Mouse (Mus musculus) neural tube, embryonic 15.5 days (tissue): ENCODE measurements around the gene Msi2. TPM values are rescaled to one million over a fixed set of nuclear protein-coding genes. Genes with fewer than 3 reads are reported as not detected.
A peak's percentile ranks its signal among the peaks of the same experiment; 100 is the strongest.

Experiments used
- ATAC-seq: fragments of 200-750 bp; cut with Nextera tagmentation; 2 replicates; pipeline ENCODE4 v1.8.0; 2017; ENCODE audit warnings: mild to moderate bottlenecking, moderate TSS enrichment, moderate library complexity; ENCODE audit not compliant: low FRiP score
- H3K27ac ChIP-seq: fragments of 300-500 bp; sonication (generic); replicated peaks from 2 replicates; pipeline ENCODE4 v1.5.1; 2015; ENCODE audit warnings: mild to moderate bottlenecking, inconsistent platforms
- H3K27me3 ChIP-seq: fragments of 300-500 bp; sonication (generic); replicated peaks from 2 replicates; pipeline ENCODE4 v1.6.1; 2015; ENCODE audit warnings: inconsistent platforms
- H3K36me3 ChIP-seq: fragments of 300-500 bp; sonication (generic); 2 replicates; pipeline ENCODE4 v1.6.1; 2015; ENCODE audit warnings: inconsistent platforms
- H3K4me1 ChIP-seq: fragments of 300-500 bp; sonication (generic); 2 replicates; pipeline ENCODE4 v1.6.1; 2015; ENCODE audit warnings: inconsistent platforms
- H3K4me2 ChIP-seq: fragments of 300-500 bp; sonication (generic); 2 replicates; pipeline ENCODE4 v1.6.1; 2015; ENCODE audit warnings: inconsistent platforms, mild to moderate bottlenecking, moderate library complexity
- H3K4me3 ChIP-seq: fragments of 300-500 bp; sonication (generic); replicated peaks from 2 replicates; pipeline ENCODE4 v1.5.1; 2015; ENCODE audit warnings: mild to moderate bottlenecking, inconsistent platforms
- H3K9ac ChIP-seq: fragments of 300-500 bp; sonication (generic); replicated peaks from 2 replicates; pipeline ENCODE4 v1.6.1; 2015; ENCODE audit warnings: mild to moderate bottlenecking, inconsistent platforms
- H3K9me3 ChIP-seq: fragments of 300-500 bp; sonication (generic); replicated peaks from 2 replicates; pipeline ENCODE4 v1.6.1; 2016; ENCODE audit warnings: inconsistent platforms
- WGBS: fragments of 180-500 bp; shearing (Covaris S2); methylation state at CpG from one replicate; pipeline ENCODE4 v1.1.7; 2015; ENCODE audit warnings: mixed read lengths; 5-methylcytosine and 5-hydroxymethylcytosine counted together
- polyA plus RNA-seq: library from polyadenylated mRNA; unstranded; fragments of >200 nt; fragmentation: Nextera tagmentation; extraction: Ambion mirVana; gene quantifications from 2 replicates; pipeline ENCODE4 v1.2.1, GENCODE M21; 2015

The Msi2 gene
- polyA plus RNA-seq, 1 experiment from 2014 or later = 20.7 TPM

- Histone ChIP-seq H3K4me1 (peaks cover 57% of the 10 kb centered on the region), H3K4me2 (no peak overlapping the region), H3K4me3 (no peak overlapping the region), H3K36me3 (no peaks in the 10 kb centered on the region), H3K9ac (no peak overlapping the region), H3K27me3 (no peaks in the 10 kb centered on the region), H3K9me3 (no peaks in the 10 kb centered on the region), H3K27ac (no peak overlapping the region; the same call in 1 of the 2 replicates)
- 87% methylated on average over 8 of the region's 8 CpGs for WGBS
- ATAC-seq = no peak
Measured at GRCm38 (mm10) chr11:88430292-88430691, 288.0 kb downstream of the Msi2 start.

GRCm38 (mm10) chr11:88429680-88430079 lies 288.6 kb downstream of the Msi2 start:
- no peaks in the 10 kb centered on the region for H3K36me3 ChIP-seq
- H3K4me2 ChIP-seq = no peak overlapping the region
- H3K9ac ChIP-seq = no peak overlapping the region
- H3K4me1 ChIP-seq = peaks cover 63% of the 10 kb centered on the region
- no peak for ATAC-seq
- H3K27me3 ChIP-seq = no peaks in the 10 kb centered on the region
- no peak overlapping the region for H3K27ac ChIP-seq
- H3K9me3 ChIP-seq = no peaks in the 10 kb centered on the region
- WGBS = 92% methylated on average over 6 of the region's 6 CpGs
- no peak overlapping the region for H3K4me3 ChIP-seq

GRCm38 (mm10) chr11:88425631-88426101 lies 292.6 kb downstream of the Msi2 start:
- H3K4me3 ChIP-seq = no peak overlapping the region
- H3K4me1 ChIP-seq = peaks cover 84% of the 10 kb centered on the region
- no peak overlapping the region for H3K9ac ChIP-seq
- no peaks in the 10 kb centered on the region for H3K27me3 ChIP-seq
- no peak overlapping the region for H3K27ac ChIP-seq
- no peak for ATAC-seq
- no peaks in the 10 kb centered on the region for H3K36me3 ChIP-seq
- no peak overlapping the region for H3K4me2 ChIP-seq
- WGBS = 43% methylated on average over 9 of the region's 9 CpGs
- H3K9me3 ChIP-seq = no peaks in the 10 kb centered on the region

- Histone ChIP-seq H3K27me3 (no peaks in the 10 kb centered on the region), H3K4me2 (no peak overlapping the region), H3K27ac (peak overlapping the region; percentile 29), H3K4me3 (no peak overlapping the region), H3K9me3 (no peaks in the 10 kb centered on the region), H3K36me3 (no peaks in the 10 kb centered on the region), H3K9ac (no peak overlapping the region), H3K4me1 (peaks cover 81% of the 10 kb centered on the region)
- ATAC-seq = no peak
- WGBS = 20% methylated on average over 20 of the region's 20 CpGs
Measured at GRCm38 (mm10) chr11:88424034-88424767, 294.1 kb downstream of the Msi2 start.

GRCm38 (mm10) chr11:88421057-88421578 lies 297.2 kb downstream of the Msi2 start:
- H3K27me3 ChIP-seq = no peaks in the 10 kb centered on the region
- WGBS = 31% methylated on average over 9 of the region's 9 CpGs
- H3K27ac ChIP-seq = peak overlapping the region; percentile 72
- no peak overlapping the region for H3K4me3 ChIP-seq
- ATAC-seq = 0 out of 2 replicates have a peak, but pooled peaks have one; percentile 19
- H3K4me1 ChIP-seq = peaks cover 63% of the 10 kb centered on the region
- no peaks in the 10 kb centered on the region for H3K9me3 ChIP-seq
- no peaks in the 10 kb centered on the region for H3K36me3 ChIP-seq
- H3K9ac ChIP-seq = no peak overlapping the region
- no peak overlapping the region for H3K4me2 ChIP-seq

- H3K9me3 ChIP-seq = no peaks in the 10 kb centered on the region
- H3K9ac ChIP-seq = no peak overlapping the region
- no peak overlapping the region for H3K4me3 ChIP-seq
- H3K27ac ChIP-seq = no peak overlapping the region
- H3K27me3 ChIP-seq = no peaks in the 10 kb centered on the region
- no peak overlapping the region for H3K4me2 ChIP-seq
- 90% methylated on average over 9 of the region's 9 CpGs for WGBS
- ATAC-seq = no peak
- H3K36me3 ChIP-seq = no peaks in the 10 kb centered on the region
- peaks cover 50% of the 10 kb centered on the region for H3K4me1 ChIP-seq
Measured at GRCm38 (mm10) chr11:88419657-88420366, 298.5 kb downstream of the Msi2 start.

- Histone ChIP-seq H3K9ac (no peak overlapping the region), H3K4me1 (peaks cover 50% of the 10 kb centered on the region), H3K27ac (no peak overlapping the region), H3K4me3 (no peak overlapping the region), H3K9me3 (no peaks in the 10 kb centered on the region), H3K27me3 (no peaks in the 10 kb centered on the region), H3K36me3 (no peaks in the 10 kb centered on the region), H3K4me2 (no peak overlapping the region)
- ATAC-seq = no peak
- 59% methylated on average over 7 of the region's 7 CpGs for WGBS
Measured at GRCm38 (mm10) chr11:88419064-88419463, 299.2 kb downstream of the Msi2 start.

- Histone ChIP-seq H3K4me3 (no peak overlapping the region), H3K4me2 (no peak overlapping the region), H3K4me1 (peaks cover 24% of the 10 kb centered on the region), H3K9ac (no peak overlapping the region), H3K9me3 (no peaks in the 10 kb centered on the region), H3K36me3 (no peaks in the 10 kb centered on the region), H3K27me3 (no peaks in the 10 kb centered on the region), H3K27ac (peak overlapping the region; percentile 35; the same call in 1 of the 2 replicates)
- WGBS = 30% methylated on average over 18 of the region's 18 CpGs
- no peak for ATAC-seq
Measured at GRCm38 (mm10) chr11:88414157-88414870, 304.0 kb downstream of the Msi2 start.

- Histone ChIP-seq H3K36me3 (no peaks in the 10 kb centered on the region), H3K4me2 (no peak overlapping the region), H3K27me3 (no peaks in the 10 kb centered on the region), H3K4me1 (peaks cover 21% of the 10 kb centered on the region), H3K4me3 (no peak overlapping the region), H3K9ac (no peak overlapping the region), H3K9me3 (no peaks in the 10 kb centered on the region), H3K27ac (no peak overlapping the region)
- ATAC-seq = peak; percentile 59; the same call in 1 of the 2 replicates
- WGBS = 40% methylated on average over 5 of the region's 5 CpGs
Measured at GRCm38 (mm10) chr11:88412423-88413094, 305.8 kb downstream of the Msi2 start.

GRCm38 (mm10) chr11:88408305-88408704 lies 310.0 kb downstream of the Msi2 start:
- Histone ChIP-seq H3K9me3 (no peaks in the 10 kb centered on the region), H3K4me2 (no peak overlapping the region), H3K36me3 (no peaks in the 10 kb centered on the region), H3K4me3 (no peak overlapping the region), H3K27ac (0 out of 2 replicates have a peak overlapping the region, but pooled peaks have one; percentile 13), H3K4me1 (peaks cover 41% of the 10 kb centered on the region), H3K9ac (no peak overlapping the region), H3K27me3 (no peaks in the 10 kb centered on the region)
- ATAC-seq = no peak
- WGBS = 67% methylated on average over 8 of the region's 8 CpGs

GRCm38 (mm10) chr11:88406408-88406915 lies 311.9 kb downstream of the Msi2 start:
- Histone ChIP-seq H3K9ac (no peak overlapping the region), H3K27ac (peak overlapping the region; percentile 2; the same call in 1 of the 2 replicates), H3K4me3 (no peak overlapping the region), H3K36me3 (no peaks in the 10 kb centered on the region), H3K4me1 (peaks cover 53% of the 10 kb centered on the region), H3K27me3 (no peaks in the 10 kb centered on the region), H3K4me2 (no peak overlapping the region), H3K9me3 (no peaks in the 10 kb centered on the region)
- 35% methylated on average over 3 of the region's 3 CpGs for WGBS
- ATAC-seq = no peak
